Mouse (Mus musculus) megakaryocyte, embryonic 14.5 days (primary cell): Measurements from ENCODE around the gene Wdr5.

ENCODE experiments used
- FLI1 ChIP-seq: IDR thresholded peaks from 2 replicates; pipeline ENCODE4 v1.6.1; 2012; ENCODE audit warnings: low read length, inconsistent platforms, mixed read lengths
- GATA1 ChIP-seq: IDR thresholded peaks from 3 replicates; pipeline ENCODE4 v1.6.1; 2012; ENCODE audit warnings: mixed read lengths, low read length, inconsistent platforms, borderline replicate concordance

GRCm38 (mm10) chr2:27487336-27488049 lies 27.5 kb upstream of the Wdr5 start:
- TF ChIP-seq GATA1 (no peak), FLI1 (no peak)
